Mouse (Mus musculus): Measurements from ENCODE around the gene Klk1b4. TPM values are rescaled to one million over a fixed set of nuclear protein-coding genes. Genes with fewer than 3 reads are reported as not detected.
"Not testable (repeated sequence)": the region's sequence is repeated elsewhere in the genome, so short reads cannot be mapped to it uniquely, and the experiment has no call there.

The Klk1b4 gene
- polyA plus RNA-seq, 1 experiment from 2014 or later = not detected

DNA sequence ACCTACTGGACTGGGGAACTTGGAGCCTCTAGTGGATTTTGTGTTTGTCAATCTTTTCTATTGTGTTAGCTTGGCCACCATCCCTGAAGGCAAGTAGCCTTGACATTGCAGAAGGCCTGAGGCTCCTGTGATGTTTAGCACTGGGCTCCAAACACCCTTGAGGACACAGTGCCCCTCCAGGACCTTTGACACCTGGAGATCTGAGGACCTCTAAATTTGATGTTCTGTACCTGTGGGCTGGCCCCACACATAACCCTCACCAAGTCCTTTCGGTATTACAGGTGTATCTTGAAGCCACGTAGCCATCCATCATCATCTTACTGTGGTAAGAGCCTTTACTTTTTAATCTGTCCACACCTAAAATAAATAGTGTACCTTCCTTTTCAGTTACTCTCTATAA is 40.7 kb downstream of the Klk1b4 start:
- ATAC-seq = no peak
- Histone ChIP-seq H3K4me3 (ENCODE audit: low read length) (peak overlapping the region; percentile 84), H3K27ac (ENCODE audit: low read depth, low read length) (no peak overlapping the region), H3K36me3 (ENCODE audit: control insufficient read depth, insufficient read depth, low read length) (peaks cover 23% of the 10 kb centered on the region), H3K9ac (ENCODE audit: low read depth, low read length) (peak overlapping the region; percentile 92), H3K4me1 (ENCODE audit: control insufficient read depth, insufficient read depth, low read depth, low read length) (peaks cover 21% of the 10 kb centered on the region), H3K27me3 (replicated peaks; ENCODE audit: control insufficient read depth, insufficient read depth, low read length) (no peaks in the 10 kb centered on the region), H3K9me3 (ENCODE audit: control insufficient read depth, low read length) (no peaks in the 10 kb centered on the region), H3K4me2 (ENCODE audit: low read length) (peak overlapping the region; percentile 86)
- 96% methylated on average over 2 of the region's 2 CpGs for WGBS

DNA sequence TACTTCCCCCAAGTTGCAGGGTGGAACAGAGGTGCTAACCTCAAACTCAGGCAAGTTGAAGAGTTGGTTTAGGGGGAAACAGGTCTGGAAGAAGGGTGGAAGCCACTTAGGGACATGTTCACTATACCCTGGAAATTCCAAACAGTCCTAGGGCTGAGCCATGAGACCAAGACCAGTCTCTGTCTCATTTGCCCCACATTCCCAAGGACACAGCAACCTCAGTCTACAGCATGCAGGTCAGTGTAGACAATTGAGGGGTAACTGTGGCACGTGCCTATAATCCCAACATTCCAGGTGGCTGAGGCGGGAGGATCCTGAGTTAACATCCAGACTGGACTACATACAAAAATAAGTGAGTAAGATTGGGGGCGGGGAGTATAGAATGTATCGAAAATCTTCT is 42.0 kb downstream of the Klk1b4 start:
- no peak overlapping the region for H3K4me3 ChIP-seq (ENCODE audit: low read length)
- H3K36me3 ChIP-seq (ENCODE audit: control insufficient read depth, insufficient read depth, low read length) = peaks cover 33% of the 10 kb centered on the region
- H3K9ac ChIP-seq (ENCODE audit: low read depth, low read length) = no peak overlapping the region
- H3K27ac ChIP-seq (ENCODE audit: low read depth, low read length) = no peak overlapping the region
- ATAC-seq = no peak
- peaks cover 21% of the 10 kb centered on the region for H3K4me1 ChIP-seq (ENCODE audit: control insufficient read depth, insufficient read depth, low read depth, low read length)
- 87% methylated on average over 4 of the region's 4 CpGs for WGBS
- H3K4me2 ChIP-seq (ENCODE audit: low read length) = no peak overlapping the region
- no peaks in the 10 kb centered on the region for H3K9me3 ChIP-seq (ENCODE audit: control insufficient read depth, low read length)
- H3K27me3 ChIP-seq (replicated peaks; ENCODE audit: control insufficient read depth, insufficient read depth, low read length) = no peaks in the 10 kb centered on the region

DNA sequence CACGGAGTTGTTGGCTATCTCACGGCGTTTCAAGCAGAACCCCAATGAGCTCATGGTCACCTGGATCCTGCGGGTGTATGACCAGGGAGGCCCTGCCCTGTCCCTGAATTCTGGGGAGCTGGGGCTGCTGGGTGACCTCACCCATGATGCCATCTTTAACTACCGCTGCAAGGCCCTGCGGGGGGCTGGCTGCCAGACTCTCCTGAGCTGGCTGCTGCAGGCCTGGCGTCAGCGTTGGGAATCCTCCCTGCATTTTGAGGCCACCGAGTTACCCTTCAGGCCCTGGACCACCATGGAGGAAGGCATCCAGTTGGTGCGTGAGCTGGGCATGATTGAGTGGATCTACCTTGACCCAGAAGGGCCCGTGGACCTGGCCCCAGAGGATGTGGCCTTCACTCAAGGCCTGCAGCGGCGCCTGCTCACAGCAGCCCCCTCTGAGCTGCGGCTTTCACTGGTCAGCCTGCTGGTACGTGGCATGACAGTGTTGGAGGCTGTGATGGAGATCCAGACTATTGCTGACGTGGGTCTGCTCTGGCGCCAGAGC is 43.6 kb downstream of the Klk1b4 start:
- H3K4me3 ChIP-seq (ENCODE audit: low read length); H3K27me3 ChIP-seq (replicated peaks; ENCODE audit: control insufficient read depth, insufficient read depth, low read length); H3K9me3 ChIP-seq (ENCODE audit: control insufficient read depth, low read length); H3K4me2 ChIP-seq (ENCODE audit: low read length); ATAC-seq; H3K27ac ChIP-seq (ENCODE audit: low read depth, low read length); H3K9ac ChIP-seq (ENCODE audit: low read depth, low read length): not testable (repeated sequence)
- Histone ChIP-seq H3K4me1 (ENCODE audit: control insufficient read depth, insufficient read depth, low read depth, low read length) (peaks cover 16% of the 10 kb centered on the region), H3K36me3 (ENCODE audit: control insufficient read depth, insufficient read depth, low read length) (peaks cover 33% of the 10 kb centered on the region)
- WGBS = 94% methylated on average over 17 of the region's 17 CpGs

DNA sequence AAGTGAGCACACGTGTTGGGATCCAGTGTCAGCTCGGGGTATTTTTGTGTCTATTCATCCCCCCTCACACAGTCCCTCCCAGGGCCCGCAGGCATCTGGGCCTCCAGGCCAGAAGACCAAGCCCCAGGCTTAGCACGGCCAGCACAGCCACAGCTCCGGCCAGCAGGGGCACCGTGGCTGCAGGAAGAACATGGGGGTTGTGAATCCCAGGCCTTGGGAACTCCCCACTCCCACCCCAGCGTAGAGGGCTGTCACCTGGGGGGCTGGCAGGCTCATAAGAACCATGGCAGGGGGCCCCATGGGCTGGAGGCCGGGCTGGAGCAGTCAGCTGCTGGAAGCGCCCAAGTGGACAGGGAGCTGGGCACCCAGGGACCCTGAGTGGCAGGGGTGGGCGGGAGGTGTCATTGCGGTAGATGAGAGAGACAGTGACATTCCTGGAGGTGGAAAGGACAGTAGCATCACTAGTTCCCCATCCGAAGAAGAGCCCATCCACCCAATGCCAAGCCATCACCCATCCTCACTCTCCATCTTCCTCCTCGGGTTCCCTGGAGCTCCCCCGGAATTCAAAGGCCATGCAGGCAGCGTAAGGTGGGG is 45.9 kb downstream of the Klk1b4 start:
- H3K4me2 ChIP-seq (ENCODE audit: low read length) = no peak overlapping the region
- 67% methylated on average over 15 of the region's 15 CpGs for WGBS
- H3K36me3 ChIP-seq (ENCODE audit: control insufficient read depth, insufficient read depth, low read length) = peaks cover 33% of the 10 kb centered on the region
- no peak overlapping the region for H3K27ac ChIP-seq (ENCODE audit: low read depth, low read length)
- no peaks in the 10 kb centered on the region for H3K9me3 ChIP-seq (ENCODE audit: control insufficient read depth, low read length)
- H3K27me3 ChIP-seq (replicated peaks; ENCODE audit: control insufficient read depth, insufficient read depth, low read length) = no peaks in the 10 kb centered on the region
- H3K4me3 ChIP-seq (ENCODE audit: low read length) = no peak overlapping the region
- H3K4me1 ChIP-seq (ENCODE audit: control insufficient read depth, insufficient read depth, low read depth, low read length) = peaks cover 11% of the 10 kb centered on the region
- ATAC-seq = peak; percentile 15; the same call in 1 of the 2 replicates
- H3K9ac ChIP-seq (ENCODE audit: low read depth, low read length) = no peak overlapping the region

DNA sequence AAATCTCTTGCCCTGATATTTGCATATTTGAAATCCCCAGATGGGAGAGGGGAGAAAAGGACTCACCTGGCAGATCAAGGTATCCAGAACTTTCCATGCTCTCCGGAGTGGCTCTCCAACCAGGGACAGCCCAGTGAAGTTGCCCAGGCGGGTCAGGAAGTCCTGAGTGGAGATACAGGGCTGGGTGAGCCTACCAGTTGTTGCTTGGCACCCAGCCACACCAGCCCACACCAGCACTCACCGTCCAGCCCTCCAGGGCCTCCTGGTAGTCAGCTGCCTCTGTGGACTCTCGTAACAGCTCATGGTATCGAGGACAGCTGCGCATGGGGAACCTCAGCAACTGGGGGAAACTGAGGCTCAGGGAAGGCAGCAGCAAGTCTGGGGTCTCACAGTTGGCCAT is 47.7 kb downstream of the Klk1b4 start:
- Histone ChIP-seq H3K4me3 (ENCODE audit: low read length) (no peak overlapping the region), H3K36me3 (ENCODE audit: control insufficient read depth, insufficient read depth, low read length) (peaks cover 20% of the 10 kb centered on the region), H3K27me3 (replicated peaks; ENCODE audit: control insufficient read depth, insufficient read depth, low read length) (no peaks in the 10 kb centered on the region), H3K4me2 (ENCODE audit: low read length) (no peak overlapping the region), H3K4me1 (ENCODE audit: control insufficient read depth, insufficient read depth, low read depth, low read length) (0 out of 2 replicates have a peak, but pooled peaks cover under 1% of the 10 kb centered on the region), H3K9ac (ENCODE audit: low read depth, low read length) (no peak overlapping the region), H3K27ac (ENCODE audit: low read depth, low read length) (no peak overlapping the region), H3K9me3 (ENCODE audit: control insufficient read depth, low read length) (no peaks in the 10 kb centered on the region)
- ATAC-seq = no peak
- WGBS = 87% methylated on average over 6 of the region's 6 CpGs

DNA sequence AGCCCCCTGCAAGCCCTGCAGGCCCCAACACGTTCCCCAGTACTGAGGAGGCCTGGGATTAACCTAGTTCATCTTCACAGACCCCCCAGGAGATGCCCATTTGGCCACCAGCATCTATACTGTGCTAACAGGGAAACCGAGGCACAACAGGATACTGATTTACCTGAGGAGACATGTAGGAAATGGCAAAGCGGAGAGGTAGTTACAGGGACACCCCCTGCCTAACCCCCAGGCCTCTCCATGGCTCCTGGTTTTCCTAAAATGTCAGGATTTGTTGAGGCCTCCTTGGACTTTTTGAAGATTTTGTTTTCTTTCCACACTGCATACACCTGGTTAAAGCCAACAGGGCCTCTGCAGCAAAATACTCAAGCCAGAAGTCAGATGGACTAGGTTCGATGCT is 50.0 kb downstream of the Klk1b4 start, which contains the start of gene Acp4:
Acp4 (minus strand) TSS at position 101 of the 400 bp plus-strand sequence.
- Histone ChIP-seq H3K4me1 (ENCODE audit: control insufficient read depth, insufficient read depth, low read depth, low read length) (no peaks in the 10 kb centered on the region), H3K27ac (ENCODE audit: low read depth, low read length) (no peak within 1 kb of the TSS), H3K9ac (ENCODE audit: low read depth, low read length) (no peak within 1 kb of the TSS), H3K36me3 (ENCODE audit: control insufficient read depth, insufficient read depth, low read length) (peaks cover 12% of the 10 kb centered on the region; the same call in 1 of the 2 replicates), H3K27me3 (replicated peaks; ENCODE audit: control insufficient read depth, insufficient read depth, low read length) (0 out of 2 replicates have a peak, but pooled peaks cover 2% of the 10 kb centered on the region), H3K4me2 (ENCODE audit: low read length) (no peak within 1 kb of the TSS), H3K4me3 (ENCODE audit: low read length) (no peak within 1 kb of the TSS), H3K9me3 (ENCODE audit: control insufficient read depth, low read length) (no peaks in the 10 kb centered on the region)
- 85% methylated on average over 4 of the region's 4 CpGs for WGBS
- no peak for ATAC-seq

DNA sequence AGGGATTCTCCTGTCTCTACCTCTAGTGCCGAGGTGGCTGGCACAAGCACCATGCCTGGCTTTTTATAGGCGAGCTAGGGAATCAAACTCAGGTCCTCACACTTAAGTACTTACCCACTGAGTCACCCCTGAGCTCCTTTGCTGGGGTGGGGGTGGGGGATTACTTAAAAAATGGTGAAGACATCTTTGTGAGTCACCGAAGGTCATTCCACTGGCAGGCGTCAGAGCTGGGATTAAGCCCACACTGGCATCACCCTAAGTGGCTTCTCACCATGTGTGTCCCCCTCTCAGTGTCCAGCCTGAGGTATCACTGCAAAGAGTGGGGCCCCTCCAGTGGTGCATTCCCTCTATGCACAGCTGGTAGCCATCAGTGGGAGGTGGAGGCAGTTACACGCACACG is 53.2 kb downstream of the Klk1b4 start:
- Histone ChIP-seq H3K4me3 (ENCODE audit: low read length) (no peak overlapping the region), H3K4me1 (ENCODE audit: control insufficient read depth, insufficient read depth, low read depth, low read length) (peaks cover 7% of the 10 kb centered on the region), H3K9ac (ENCODE audit: low read depth, low read length) (no peak overlapping the region), H3K27me3 (replicated peaks; ENCODE audit: control insufficient read depth, insufficient read depth, low read length) (0 out of 2 replicates have a peak, but pooled peaks cover 2% of the 10 kb centered on the region), H3K27ac (ENCODE audit: low read depth, low read length) (no peak overlapping the region), H3K36me3 (ENCODE audit: control insufficient read depth, insufficient read depth, low read length) (no peaks in the 10 kb centered on the region), H3K9me3 (ENCODE audit: control insufficient read depth, low read length) (no peaks in the 10 kb centered on the region), H3K4me2 (ENCODE audit: low read length) (no peak overlapping the region)
- no peak for ATAC-seq
- 82% methylated on average over 6 of the region's 6 CpGs for whole genome bisulfite sequencing

DNA sequence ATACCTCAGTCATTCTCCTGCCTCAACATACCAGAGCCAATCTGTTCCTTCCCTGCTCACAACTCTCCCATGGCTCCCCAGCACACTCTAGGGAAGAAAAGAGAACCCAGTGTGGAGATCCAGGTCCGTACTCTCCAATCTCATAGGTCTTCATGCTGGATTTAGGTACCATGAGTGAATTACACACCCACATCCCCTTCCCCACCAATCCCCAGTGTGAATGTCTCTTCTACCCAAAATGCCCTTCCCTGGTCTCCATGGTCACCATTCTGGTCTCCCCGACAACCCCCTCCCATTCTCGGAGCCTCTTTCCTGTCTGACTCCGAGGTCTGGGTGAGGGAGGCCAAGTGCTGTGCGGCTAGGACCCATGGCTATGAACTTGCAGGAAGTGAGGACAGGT is 53.9 kb downstream of the Klk1b4 start, which contains the start of gene Gm15517:
Gm15517 (plus strand) TSS at position 301 of the 400 bp plus-strand sequence.
- no peak within 1 kb of the TSS for H3K4me2 ChIP-seq (ENCODE audit: low read length)
- 0 out of 2 replicates have a peak, but pooled peaks cover 2% of the 10 kb centered on the region for H3K27me3 ChIP-seq (replicated peaks; ENCODE audit: control insufficient read depth, insufficient read depth, low read length)
- peaks cover 7% of the 10 kb centered on the region for H3K4me1 ChIP-seq (ENCODE audit: control insufficient read depth, insufficient read depth, low read depth, low read length)
- no peak within 1 kb of the TSS for H3K9ac ChIP-seq (ENCODE audit: low read depth, low read length)
- no peaks in the 10 kb centered on the region for H3K9me3 ChIP-seq (ENCODE audit: control insufficient read depth, low read length)
- WGBS = 36% methylated on average over 5 of the region's 5 CpGs
- no peaks in the 10 kb centered on the region for H3K36me3 ChIP-seq (ENCODE audit: control insufficient read depth, insufficient read depth, low read length)
- H3K27ac ChIP-seq (ENCODE audit: low read depth, low read length) = no peak within 1 kb of the TSS
- ATAC-seq = no peak
- H3K4me3 ChIP-seq (ENCODE audit: low read length) = no peak within 1 kb of the TSS

All from hindbrain, embryonic 16.5 days (tissue).